Mouse (Mus musculus) gonadal fat pad, adult 2 months (tissue): ENCODE measurements at regions not wholly inside any gene's neighbourhood (a gene's known extent, or its start where the extent isn't known, plus 50 kb on each side); places are given as distances from the start of the nearest gene placed in this dataset.
"Not testable (repeated sequence)": the region's sequence is repeated elsewhere in the genome, so short reads cannot be mapped to it uniquely, and the experiment has no call there.

Experiments used
- DNase-seq: peaks from one replicate; pipeline ENCODE4 v3.0.0-alpha.2; 2012; ENCODE audit warnings: low read depth

DNA sequence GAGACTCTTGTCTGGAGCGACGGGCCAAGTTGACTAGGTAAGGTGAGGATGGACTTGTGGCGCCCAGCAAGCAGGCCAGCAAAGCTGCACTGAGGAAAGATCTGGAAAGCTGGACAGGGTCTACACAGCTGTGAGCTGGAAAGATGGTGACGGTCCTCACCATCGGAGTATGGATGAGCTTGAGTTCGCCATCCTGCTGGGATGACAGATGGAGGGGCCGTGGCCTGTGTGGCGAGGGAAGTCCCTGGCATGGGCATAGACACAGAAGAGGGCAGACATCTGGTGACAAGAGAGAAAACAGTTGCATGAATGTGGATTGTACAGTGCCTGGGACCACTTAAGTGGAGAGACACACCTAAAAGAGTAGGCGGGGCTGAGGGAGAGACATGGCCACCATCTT is 57.6 kb downstream of the Tmem270 start:
- DNase-seq, result no peak

DNA sequence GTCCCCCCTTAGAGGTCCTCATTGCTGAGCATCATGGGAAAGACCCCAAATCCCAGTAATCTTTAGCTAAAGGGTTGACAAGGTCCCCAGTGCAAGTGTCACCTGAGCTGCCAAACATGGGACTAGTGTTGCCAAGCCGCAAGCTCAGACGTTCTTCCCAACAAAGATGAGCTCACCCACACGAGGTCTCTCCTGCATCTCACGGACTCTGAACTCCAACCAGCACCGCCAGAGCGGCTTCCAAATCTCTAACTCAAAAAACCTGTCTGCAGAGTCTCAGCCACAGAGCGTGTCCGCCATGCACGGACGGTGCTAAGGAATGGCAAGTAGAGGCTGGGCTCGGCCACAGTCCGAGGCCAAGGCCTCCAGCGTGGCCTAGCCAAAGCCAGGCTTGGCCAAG is 58.0 kb downstream of the Tmem270 start:
- no peak for DNase-seq

DNA sequence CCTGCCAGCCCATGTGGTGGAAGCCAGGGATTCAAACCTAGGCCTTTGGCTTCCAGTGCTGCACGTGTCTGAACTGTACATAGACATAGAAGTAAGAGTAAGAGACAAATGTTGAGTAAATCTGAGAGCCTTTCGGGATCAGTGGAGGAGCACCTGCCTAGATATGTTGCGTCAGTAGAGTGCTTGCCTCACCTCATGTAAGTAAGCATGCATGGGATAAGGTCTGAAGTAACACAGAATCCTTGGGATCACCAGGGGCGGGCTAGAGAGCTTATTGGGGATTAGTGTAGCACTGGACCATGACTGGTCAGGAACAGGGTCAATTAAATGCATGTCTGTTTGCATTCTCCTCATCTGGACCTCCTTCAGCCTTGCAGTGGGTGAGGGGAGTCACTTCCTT is 61.1 kb downstream of the Tmem270 start:
- peak; percentile 34 for DNase-seq

DNA sequence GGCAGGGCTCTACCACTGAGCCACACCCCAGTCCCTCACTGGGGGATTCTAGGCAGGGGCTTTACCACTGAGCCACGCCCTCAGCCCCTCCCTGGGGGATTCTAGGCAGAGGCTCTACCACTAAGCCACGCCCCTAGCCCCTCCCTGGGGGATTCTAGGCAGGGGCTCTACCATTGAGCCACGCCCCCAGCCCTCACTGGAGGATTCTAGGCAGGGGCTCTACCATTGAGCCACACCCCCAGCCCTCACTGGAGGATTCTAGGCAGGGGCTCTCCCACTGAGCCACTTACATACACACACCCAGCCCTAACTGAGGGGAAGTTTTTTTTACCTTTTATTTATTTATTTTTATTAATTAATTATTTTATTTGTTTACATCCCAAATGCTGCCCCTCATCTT is 62.3 kb downstream of the Tmem270 start:
- DNase-seq, result not testable (repeated sequence)

DNA sequence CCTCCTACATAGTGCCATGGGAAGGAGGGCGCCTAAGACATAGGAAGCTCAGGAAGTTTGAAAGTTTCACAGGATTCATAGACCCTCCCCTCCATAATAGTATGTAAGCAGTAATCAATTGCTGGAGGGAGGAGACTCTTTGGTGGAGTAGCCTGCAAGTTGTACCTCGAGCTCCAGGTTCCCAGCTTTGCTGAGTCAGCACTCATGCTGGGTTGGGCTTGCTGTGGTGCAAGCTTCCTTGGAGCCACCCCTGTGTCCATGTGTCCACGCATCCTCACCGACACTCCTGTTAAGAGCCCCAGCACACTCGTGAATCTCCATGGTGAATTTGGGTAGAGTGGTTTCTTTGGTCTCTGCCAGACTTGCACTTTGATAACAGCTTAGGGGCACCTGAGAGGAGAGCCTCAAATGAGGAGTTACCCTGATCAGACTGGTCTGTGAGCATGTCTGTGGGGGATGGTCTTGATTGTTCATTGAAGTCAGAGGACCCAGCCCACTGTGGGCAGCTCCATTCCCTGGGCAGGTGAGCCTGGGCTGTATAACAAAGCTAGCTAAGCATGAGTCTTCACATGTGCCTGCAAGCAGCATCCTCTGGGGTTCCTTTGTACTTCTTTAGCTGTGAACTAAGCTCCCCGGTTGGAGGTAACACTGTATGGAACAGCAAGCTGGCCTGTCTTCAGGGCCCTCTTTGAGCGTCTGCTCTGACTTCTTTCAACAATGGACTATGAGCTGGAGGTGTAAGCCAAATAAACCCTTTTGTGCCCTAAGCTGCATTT is 65.1 kb downstream of the Tmem270 start:
- DNase-seq, result no peak

DNA sequence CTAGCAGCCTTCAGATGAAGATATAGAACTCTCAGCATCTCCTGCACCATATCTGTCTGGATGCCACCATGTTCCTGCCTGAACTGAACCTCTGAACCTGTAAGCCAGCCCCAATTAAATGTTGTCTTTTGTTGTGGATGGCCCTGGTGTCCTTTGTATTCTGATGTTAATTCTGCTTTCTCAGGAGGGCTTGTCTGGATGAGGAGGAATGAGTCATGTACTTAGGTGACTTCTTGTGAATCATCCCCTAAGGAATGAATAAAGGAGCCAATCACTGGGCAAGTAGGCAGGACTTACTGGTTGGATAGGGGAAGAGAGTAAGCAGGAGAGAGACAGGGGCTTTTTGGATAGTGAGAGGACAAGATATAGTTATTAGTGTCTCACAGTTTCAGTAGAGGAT is 70.0 kb downstream of the Tmem270 start:
- no peak for DNase-seq

DNA sequence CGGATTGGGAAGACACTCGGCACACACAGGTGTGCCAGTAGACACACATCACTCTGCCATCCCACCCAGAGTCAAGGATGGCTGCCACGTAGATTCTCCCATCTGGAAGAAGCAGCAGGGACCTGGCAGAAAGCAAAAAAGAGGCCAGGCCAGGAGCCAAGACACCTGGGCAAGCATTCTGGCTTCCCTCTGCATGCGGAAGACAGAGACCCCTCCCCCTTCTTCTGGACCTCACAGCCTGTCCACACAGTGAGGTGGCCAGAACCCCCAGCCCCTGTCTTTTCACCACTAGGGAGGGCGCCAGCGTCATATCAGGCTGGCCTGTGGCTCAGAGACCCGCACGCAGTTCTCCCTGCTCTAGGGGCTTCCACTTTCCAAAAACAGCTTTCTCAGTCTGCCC is 73.6 kb downstream of the Tmem270 start:
- DNase-seq, result no peak

DNA sequence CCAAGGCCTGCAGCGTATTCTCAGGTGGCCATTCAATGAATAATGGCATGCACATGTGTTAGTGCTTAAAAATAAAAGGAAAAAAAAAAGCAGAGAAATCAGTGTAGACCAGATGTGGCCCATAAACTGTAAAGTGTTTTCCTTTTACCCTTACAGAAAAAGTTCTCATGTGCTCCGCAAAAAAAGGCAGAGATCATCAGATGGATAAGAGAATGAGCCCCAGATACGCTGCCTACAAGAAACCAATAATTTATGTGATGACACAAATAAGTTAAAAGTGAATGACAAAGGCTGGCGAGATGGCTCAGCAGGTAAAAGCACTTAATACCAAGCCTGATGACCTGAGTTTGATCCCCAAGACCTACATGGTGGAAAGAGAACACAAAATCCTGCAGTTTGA is 70.5 kb upstream of the Eln start:
- no peak for DNase-seq

DNA sequence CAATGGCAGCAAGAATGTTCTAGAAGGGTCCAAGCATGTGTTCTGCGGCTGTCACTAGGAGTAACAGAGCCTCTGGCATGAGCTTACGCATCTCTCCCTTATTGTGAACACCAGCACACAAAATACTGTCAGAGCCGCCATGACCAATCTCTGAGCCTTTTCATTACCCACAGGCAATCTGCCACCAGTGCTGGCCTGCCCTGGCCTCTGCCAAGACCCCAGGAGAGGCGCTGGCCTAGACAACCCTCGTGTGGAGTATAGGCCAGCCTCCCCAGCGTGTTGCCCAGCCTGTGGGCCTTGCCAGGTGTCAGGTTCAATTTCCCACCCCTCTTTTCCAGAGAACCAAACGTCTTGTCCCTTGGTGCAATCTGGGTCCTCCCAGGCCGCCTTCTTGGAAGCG is 62.0 kb upstream of the Eln start:
- no peak for DNase-seq

DNA sequence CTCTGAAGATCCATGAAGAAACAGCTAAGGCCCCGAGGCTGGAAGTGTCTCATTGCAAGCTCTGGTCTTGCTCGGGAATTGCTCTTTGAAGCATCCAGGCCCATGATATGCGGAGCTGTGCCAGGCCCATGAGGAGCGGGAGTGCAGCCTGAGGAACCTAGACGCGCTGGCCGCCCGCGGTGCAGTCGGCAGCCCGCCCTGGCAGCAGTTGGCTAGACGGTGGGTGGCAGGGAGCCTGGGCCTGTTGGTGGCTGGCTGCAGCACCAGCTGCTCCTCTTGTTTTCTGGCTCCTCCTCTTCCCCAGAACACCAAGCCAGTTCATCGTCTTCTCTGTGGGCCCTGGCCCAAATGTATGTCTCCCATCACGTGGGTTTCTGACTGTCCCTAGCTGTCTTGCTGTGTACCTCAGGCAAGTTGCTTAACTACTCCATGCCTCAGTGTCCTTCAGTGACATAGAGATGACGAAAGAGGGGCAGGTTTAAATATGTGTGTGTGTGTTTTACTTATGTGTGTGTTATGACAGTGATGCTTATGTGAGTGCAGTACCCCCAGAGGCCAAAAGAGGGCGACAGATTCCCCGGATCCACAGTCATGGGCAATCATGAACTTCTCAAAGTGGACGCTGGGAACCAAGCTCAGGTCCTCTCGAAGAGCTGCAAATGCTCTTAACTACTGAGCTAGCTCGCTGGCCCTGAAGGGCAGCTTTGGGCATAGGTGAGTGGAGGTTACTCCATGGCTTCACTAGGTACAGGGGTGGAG is 57.3 kb upstream of the Eln start:
- DNase-seq, result no peak

DNA sequence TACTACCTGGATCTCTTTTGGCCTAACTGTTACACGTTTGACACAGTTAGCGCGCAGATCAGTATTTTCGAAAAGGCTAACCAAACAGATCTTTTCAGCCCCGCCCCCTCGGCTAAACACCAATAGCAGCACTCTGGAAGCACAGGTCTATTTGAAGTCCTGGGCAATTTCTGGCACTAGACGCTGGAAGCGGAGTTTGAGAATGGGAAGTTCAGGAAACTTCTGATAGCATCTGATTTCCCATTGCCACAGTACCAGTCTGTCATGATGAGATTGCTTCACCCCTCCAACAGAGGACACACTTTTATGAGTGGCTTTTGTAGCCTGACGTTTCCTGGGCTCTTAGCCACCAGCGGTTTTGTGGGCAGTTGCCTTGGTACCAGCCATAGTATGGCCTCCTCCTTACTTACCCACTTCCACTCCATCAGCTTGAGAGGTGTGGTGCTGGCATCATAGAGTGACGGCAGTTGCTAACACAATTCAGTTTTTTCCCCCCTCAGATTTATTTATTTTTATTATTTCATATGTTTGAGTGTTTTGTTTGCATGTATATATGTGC is 55.1 kb upstream of the Eln start:
- no peak for DNase-seq

DNA sequence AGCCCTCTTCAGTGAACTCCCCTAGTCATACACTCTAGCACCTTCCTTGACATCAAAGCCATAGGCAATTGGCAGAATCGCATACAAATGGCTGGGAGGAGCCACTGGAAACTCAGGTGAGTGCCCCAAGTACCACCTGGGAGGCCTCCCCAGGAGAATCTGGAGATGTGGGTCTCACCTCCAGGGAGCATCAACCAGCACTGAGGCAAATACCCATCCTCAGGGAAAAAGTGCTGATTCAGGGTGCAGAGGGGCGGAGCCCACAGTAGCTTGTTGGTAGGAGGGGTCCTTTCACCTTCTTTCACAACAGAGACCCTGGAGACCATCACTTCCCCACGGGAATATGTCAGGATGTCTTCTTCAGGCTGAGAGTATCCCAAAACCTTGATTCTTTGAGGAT is 53.4 kb upstream of the Eln start:
- no peak for DNase-seq

DNA sequence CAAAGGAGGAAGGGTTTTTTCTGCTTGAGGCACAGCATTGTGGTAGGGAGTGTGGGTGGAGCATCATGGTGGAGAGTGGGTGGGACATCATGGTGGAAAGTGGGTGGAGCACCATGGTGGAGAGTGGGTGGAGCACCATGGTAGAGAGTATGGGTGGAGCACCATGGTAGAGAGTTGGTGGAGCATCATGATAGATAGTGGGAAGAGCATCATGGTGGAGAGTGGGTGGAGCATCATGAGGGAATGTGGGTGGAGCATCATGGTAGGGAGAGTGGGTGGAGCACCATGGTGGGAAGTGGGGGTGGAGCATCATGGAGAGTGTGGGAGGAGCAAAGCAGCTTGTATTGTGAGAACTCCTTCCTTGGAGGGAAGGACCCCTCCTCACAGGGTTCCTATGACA is 52.8 kb upstream of the Eln start:
- no peak for DNase-seq

DNA sequence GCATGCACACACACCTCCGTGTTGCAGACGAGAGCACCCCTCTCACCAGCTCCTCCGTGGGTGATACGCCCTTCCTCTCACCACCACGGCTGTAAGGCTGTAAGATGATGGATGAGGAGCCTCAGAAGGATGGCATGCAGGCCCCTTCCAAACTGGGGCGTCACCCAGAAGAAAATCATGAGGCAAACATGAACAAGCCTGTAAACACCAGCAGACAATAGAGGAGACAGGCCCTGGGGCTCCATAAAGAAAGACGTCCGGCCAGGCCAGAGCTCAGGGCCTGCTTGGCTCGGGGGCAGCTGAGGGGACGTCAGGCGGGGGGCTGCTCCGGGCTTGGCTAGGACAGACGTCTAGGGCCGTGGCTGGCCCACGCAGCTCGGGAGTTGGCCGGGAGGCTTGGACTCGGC is 50.6 kb upstream of the Eln start:
- DNase-seq, result no peak
